Mouse (Mus musculus): ENCODE results near the gene Mcpt2. TPM values are rescaled to one million over a fixed set of nuclear protein-coding genes. Genes with fewer than 3 reads are reported as not detected.
"Not testable (repeated sequence)": the region's sequence is repeated elsewhere in the genome, so short reads cannot be mapped to it uniquely, and the experiment has no call there.

Mcpt2 gene
- 0.23 and 0.27 TPM in 2 replicates for polyA plus RNA-seq (2015; fragmentation: Nextera tagmentation; extraction: Ambion mirVana)

DNA sequence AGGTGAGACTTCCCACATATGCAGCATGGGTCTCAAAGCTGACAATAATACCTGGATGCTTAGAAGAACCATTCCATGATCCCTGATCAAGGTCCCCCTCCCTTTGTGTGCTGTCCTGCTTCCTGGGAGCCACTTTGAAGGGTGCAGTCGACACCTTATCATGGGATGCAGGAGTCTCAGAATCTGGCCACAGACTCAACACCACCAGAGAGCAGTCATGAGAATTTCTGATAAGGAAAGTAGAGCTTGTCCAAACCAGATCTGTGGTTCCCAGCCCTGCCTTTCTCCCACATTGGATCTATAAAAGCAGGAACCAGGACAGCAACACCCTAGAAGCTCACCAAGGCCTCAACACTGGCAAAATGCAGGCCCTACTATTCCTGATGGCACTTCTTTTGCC, at the start of gene Mcpt2:
Gene Mcpt2 (plus strand): TSS at position 250 of the 400 bp plus-strand sequence.
- not testable (repeated sequence) for DNase-seq

GRCm38 (mm10) chr14:56013147-56013546, 28.7 kb upstream of the Mcpt2 start:
- TF ChIP-seq CTCF (IDR thresholded peaks at IDR 0.05; ENCODE audit: low read depth) = no peak
- no peak for TF ChIP-seq EP300 (IDR thresholded peaks at IDR 0.05; ENCODE audit: low read depth)
- H3K4me2 ChIP-seq (ENCODE audit: low read depth, low read length) = no peak overlapping the region
- H3K9ac ChIP-seq (replicated peaks) = no peak overlapping the region
- H3K4me3 ChIP-seq (ENCODE audit: low read depth, low read length) = no peak overlapping the region
- ATAC-seq = no peak
- no peak overlapping the region for H3K27ac ChIP-seq (ENCODE audit: low read depth)
- H3K9me3 ChIP-seq (ENCODE audit: low read length) = no peaks in the 10 kb centered on the region
- 73% methylated on average over 3 of the region's 3 CpGs for WGBS (ENCODE audit: insufficient replicate concordance)
- H3K4me1 ChIP-seq (ENCODE audit: insufficient read depth) = no peaks in the 10 kb centered on the region
- no peaks in the 10 kb centered on the region for H3K27me3 ChIP-seq (ENCODE audit: insufficient read depth, low read length)
- H3K36me3 ChIP-seq (replicated peaks; ENCODE audit: insufficient read depth, low read length) = no peaks in the 10 kb centered on the region
- DNase-seq = no peak

More for the DNA sequence above, at the start of gene Mcpt2:
- not testable (repeated sequence) for H3K4me1 ChIP-seq (ENCODE audit: insufficient read depth); H3K9ac ChIP-seq (replicated peaks); H3K9me3 ChIP-seq (ENCODE audit: low read length); H3K27me3 ChIP-seq (ENCODE audit: insufficient read depth, low read length); H3K4me3 ChIP-seq (ENCODE audit: low read depth, low read length); H3K36me3 ChIP-seq (replicated peaks; ENCODE audit: insufficient read depth, low read length); H3K27ac ChIP-seq (ENCODE audit: low read depth); H3K4me2 ChIP-seq (ENCODE audit: low read depth, low read length)
- peak; percentile 84 for TF ChIP-seq EP300 (IDR thresholded peaks at IDR 0.05; ENCODE audit: low read depth)
- WGBS (ENCODE audit: insufficient replicate concordance) = 38% methylated on average over 1 of the region's 1 CpGs
- ATAC-seq = peak; percentile 57

DNA sequence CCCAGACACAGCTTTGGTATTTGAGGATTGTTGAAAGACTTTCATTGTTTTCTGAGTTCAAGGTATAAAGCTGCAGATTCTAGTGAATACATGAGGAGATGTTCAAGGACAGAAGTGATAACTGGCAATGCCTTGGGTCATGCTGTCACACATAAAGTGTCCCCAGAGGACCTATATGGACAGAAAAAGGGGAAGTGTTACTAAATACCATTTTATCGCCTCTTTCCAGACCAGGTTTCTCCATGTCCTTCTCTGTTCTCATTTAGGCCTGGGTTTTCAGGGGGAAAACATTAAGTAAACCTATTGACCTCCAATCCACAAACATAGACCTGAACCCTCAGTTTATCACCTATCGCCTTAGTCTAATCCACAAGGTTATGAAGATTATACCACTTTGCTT, 27.9 kb upstream of the Mcpt2 start:
- Histone ChIP-seq H3K4me2 (ENCODE audit: low read depth, low read length) (no peak overlapping the region), H3K9me3 (ENCODE audit: low read length) (no peaks in the 10 kb centered on the region), H3K9ac (replicated peaks) (no peak overlapping the region), H3K4me3 (ENCODE audit: low read depth, low read length) (no peak overlapping the region), H3K27me3 (ENCODE audit: insufficient read depth, low read length) (no peaks in the 10 kb centered on the region), H3K4me1 (ENCODE audit: insufficient read depth) (no peaks in the 10 kb centered on the region), H3K27ac (ENCODE audit: low read depth) (no peak overlapping the region), H3K36me3 (replicated peaks; ENCODE audit: insufficient read depth, low read length) (no peaks in the 10 kb centered on the region)
- TF ChIP-seq EP300 (IDR thresholded peaks at IDR 0.05; ENCODE audit: low read depth) (no peak), CTCF (IDR thresholded peaks at IDR 0.05; ENCODE audit: low read depth) (no peak)
- ATAC-seq (no peak), DNase-seq (no peak)
- WGBS (ENCODE audit: insufficient replicate concordance) = 56% methylated on average over 2 of the region's 2 CpGs

DNA sequence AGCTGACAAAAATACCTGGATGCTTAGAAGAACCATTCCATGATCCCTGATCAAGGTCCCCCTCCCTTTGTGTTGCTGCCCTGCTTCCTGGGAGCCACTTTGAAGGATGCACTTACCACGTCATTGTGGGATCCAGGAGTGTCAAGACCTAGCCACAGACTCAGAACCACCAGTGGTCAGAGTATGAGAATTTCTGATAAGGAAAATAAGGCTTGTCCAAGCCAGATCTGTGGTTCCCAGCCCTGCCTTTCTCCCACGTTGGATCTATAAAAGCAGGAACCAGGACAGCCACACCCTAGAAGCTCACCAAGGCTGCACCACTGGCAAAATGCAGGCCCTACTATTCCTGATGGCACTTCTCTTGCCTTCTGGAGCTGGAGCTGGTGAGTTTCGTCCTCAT, 24.2 kb upstream of the Mcpt2 start, which contains the start of gene Mcpt1:
Gene Mcpt1 (plus strand): TSS at position 301 of the 400 bp plus-strand sequence.
- WGBS (ENCODE audit: insufficient replicate concordance) = 55% methylated on average over 3 of the region's 3 CpGs
- H3K9me3 ChIP-seq (ENCODE audit: low read length) = not testable (repeated sequence)

DNA sequence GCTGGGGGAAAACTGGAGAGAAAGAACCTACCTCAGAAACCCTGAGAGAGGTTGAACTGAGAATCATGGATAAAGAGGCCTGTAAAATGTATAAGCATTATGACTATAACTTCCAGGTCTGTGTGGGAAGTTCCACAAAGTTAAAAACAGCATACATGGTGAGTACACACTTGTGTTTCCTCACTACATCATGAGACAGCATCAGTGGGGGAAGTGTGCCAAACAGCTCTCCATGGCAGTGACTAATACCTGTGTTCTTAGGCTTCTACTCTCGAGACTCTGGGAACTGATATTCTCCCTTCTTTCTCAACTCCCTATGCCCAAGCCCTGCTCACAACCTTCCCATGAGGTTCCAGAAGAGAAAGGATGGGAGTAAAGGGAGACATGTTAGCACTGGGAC, 22.4 kb upstream of the Mcpt2 start:
- Histone ChIP-seq H3K9ac (replicated peaks) (no peak overlapping the region), H3K4me3 (ENCODE audit: low read depth, low read length) (no peak overlapping the region), H3K4me2 (ENCODE audit: low read depth, low read length) (no peak overlapping the region), H3K9me3 (ENCODE audit: low read length) (no peaks in the 10 kb centered on the region), H3K27ac (ENCODE audit: low read depth) (no peak overlapping the region), H3K27me3 (ENCODE audit: insufficient read depth, low read length) (no peaks in the 10 kb centered on the region), H3K4me1 (ENCODE audit: insufficient read depth) (0 out of 2 replicates have a peak, but pooled peaks cover 5% of the 10 kb centered on the region), H3K36me3 (replicated peaks; ENCODE audit: insufficient read depth, low read length) (no peaks in the 10 kb centered on the region)
- ATAC-seq (no peak), DNase-seq (no peak)
- no peak for TF ChIP-seq CTCF (IDR thresholded peaks at IDR 0.05; ENCODE audit: low read depth)
- TF ChIP-seq EP300 (IDR thresholded peaks at IDR 0.05; ENCODE audit: low read depth) = no peak
- 47% methylated on average over 1 of the region's 1 CpGs for WGBS (ENCODE audit: insufficient replicate concordance)

More for the DNA sequence above, 24.2 kb upstream of the Mcpt2 start, which contains the start of gene Mcpt1:
- not testable (repeated sequence) for DNase-seq; ATAC-seq; H3K4me1 ChIP-seq (ENCODE audit: insufficient read depth); H3K4me3 ChIP-seq (ENCODE audit: low read depth, low read length); H3K36me3 ChIP-seq (replicated peaks; ENCODE audit: insufficient read depth, low read length); H3K27ac ChIP-seq (ENCODE audit: low read depth); H3K4me2 ChIP-seq (ENCODE audit: low read depth, low read length); H3K9ac ChIP-seq (replicated peaks); H3K27me3 ChIP-seq (ENCODE audit: insufficient read depth, low read length)

GRCm38 (mm10) chr14:56021305-56021704, 20.5 kb upstream of the Mcpt2 start:
- DNase-seq; H3K27ac ChIP-seq (ENCODE audit: low read depth); H3K4me2 ChIP-seq (ENCODE audit: low read depth, low read length); H3K4me1 ChIP-seq (ENCODE audit: insufficient read depth); H3K9me3 ChIP-seq (ENCODE audit: low read length); H3K4me3 ChIP-seq (ENCODE audit: low read depth, low read length); H3K27me3 ChIP-seq (ENCODE audit: insufficient read depth, low read length); H3K36me3 ChIP-seq (replicated peaks; ENCODE audit: insufficient read depth, low read length); H3K9ac ChIP-seq (replicated peaks): not testable (repeated sequence)
- 51% methylated on average over 3 of the region's 4 CpGs for WGBS (ENCODE audit: insufficient replicate concordance)
- peak; percentile 95 for TF ChIP-seq EP300 (IDR thresholded peaks at IDR 0.05; ENCODE audit: low read depth)
- peak; percentile 94 for ATAC-seq

GRCm38 (mm10) chr14:56030395-56030794, 11.4 kb upstream of the Mcpt2 start, which contains the start of gene Mcpt9:
TSS of gene Mcpt9 (minus strand) at chr14:56030495.
- 62% methylated on average over 3 of the region's 3 CpGs for WGBS (ENCODE audit: insufficient replicate concordance)
- not testable (repeated sequence) for H3K9me3 ChIP-seq (ENCODE audit: low read length); ATAC-seq

More at GRCm38 (mm10) chr14:56030395-56030794, 11.4 kb upstream of the Mcpt2 start, which contains the start of gene Mcpt9:
- not testable (repeated sequence) for H3K4me1 ChIP-seq (ENCODE audit: insufficient read depth); H3K9ac ChIP-seq (replicated peaks); H3K4me3 ChIP-seq (ENCODE audit: low read depth, low read length); H3K4me2 ChIP-seq (ENCODE audit: low read depth, low read length); H3K27ac ChIP-seq (ENCODE audit: low read depth); H3K27me3 ChIP-seq (ENCODE audit: insufficient read depth, low read length); DNase-seq; H3K36me3 ChIP-seq (replicated peaks; ENCODE audit: insufficient read depth, low read length)
